Mouse (Mus musculus): ENCODE results near the gene Slc25a19.

DNA sequence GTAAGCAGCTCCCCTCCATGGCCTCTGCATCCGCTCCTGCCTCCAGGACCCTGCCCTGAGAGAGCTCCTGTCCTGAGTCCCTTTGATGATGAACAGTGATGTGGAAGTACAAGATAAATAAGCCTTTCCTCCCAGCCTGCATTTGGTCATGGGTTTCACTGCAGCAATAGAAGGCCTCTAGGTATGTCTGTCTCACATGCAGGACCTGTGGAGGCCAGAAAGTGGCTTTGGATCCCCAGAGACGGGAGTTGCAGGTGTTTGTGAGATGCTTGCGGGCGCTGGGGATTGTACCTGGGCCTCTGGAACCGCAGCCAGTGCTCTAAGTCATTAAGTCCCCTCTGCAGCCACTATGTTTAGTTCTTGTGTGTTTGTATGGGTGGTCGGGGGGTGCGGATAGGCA is 8.1 kb downstream of the Slc25a19 start:
- TF ChIP-seq CTCF (IDR thresholded peaks at IDR 0.05; ENCODE audit: control insufficient read depth, insufficient read depth, low read length) (no peak), POLR2A (IDR thresholded peaks at IDR 0.05; ENCODE audit: borderline replicate concordance, control insufficient read depth, low read depth, low read length) (no peak)

All from bone marrow, adult 2 months (tissue).